Mouse (Mus musculus) right cerebral cortex, postnatal 36 days (tissue): ENCODE measurements around the gene Lingo4.

Source experiments
- DNase-seq, 2 experiments: peaks; one replicate each; pipeline ENCODE4 v3.0.0; 2022; ENCODE audit warnings: low spot score in 2 of 2, mixed read lengths in 1 of 2

Lingo4 gene

DNA sequence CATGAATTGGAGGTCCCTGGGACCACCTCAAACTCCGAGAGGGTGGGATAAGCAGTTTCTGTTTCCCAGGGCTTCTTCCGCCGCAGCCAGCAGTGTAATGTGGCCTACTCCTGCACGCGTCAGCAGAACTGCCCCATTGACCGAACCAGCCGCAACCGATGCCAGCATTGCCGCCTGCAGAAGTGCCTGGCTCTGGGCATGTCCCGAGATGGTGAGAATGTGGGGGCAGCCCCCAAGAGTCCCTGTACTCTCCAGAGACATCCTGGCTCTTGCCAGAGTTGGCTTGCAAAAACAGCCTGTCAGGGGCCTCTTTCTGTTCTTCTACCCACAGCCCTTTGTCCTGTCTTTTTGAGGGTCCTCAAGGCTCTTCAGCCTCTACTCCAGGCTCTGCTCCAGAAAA, 10.9 kb upstream of the Lingo4 start:
- DNase-seq, result no peak

DNA sequence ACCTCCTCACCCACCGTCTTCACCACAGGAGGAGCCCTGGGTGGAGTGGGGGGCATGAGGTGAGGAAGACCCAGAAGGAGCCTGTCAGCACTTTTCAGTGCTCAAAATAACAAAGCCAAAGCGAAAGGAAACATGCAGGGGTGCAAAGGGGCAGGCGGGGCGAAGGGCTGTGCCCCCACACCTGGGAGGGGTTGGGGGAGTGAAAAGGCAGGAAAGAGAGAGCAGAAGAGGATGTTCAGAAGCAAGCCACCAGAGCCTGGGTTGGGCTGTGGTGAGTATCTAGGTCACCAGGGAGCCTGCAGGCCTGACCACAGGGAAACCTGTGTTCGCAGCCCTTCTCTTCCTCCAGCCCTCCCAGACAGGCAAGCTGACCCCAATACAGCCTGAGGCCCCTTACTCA, 10.3 kb upstream of the Lingo4 start:
- no peak for DNase-seq

DNA sequence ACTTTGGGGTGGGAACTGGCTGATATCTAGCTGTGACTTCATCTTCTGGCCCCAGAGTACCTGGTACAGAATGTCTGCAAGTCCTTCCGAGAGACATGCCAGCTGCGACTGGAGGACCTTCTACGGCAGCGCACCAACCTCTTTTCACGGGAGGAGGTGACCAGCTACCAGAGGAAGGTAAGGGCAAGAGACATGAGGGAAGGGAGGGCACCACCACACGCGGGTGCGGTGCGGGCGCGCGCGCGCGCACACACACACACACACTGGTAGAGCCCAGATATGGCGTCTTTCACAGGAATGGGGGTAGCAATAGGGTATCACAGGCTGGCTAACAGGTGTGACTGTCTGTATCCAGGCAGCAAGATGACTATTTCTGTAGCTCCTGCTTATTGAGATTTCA, 8.9 kb upstream of the Lingo4 start:
- no peak for DNase-seq

DNA sequence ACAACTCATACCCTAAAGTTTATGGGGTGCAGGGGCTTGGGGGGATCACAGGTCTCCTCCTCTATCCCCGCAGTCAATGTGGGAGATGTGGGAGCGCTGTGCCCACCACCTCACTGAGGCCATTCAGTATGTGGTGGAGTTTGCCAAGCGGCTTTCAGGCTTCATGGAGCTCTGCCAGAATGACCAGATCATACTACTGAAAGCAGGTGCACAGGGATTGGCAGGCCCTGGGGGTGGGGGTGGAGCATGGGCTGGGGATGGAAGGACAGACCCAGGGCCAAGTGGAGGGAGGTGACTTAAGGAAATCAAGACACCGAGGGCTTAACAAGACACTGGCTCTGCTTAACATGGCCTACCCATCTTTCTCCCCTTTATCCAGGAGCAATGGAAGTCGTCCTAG, 7.3 kb upstream of the Lingo4 start:
- DNase-seq, result no peak

DNA sequence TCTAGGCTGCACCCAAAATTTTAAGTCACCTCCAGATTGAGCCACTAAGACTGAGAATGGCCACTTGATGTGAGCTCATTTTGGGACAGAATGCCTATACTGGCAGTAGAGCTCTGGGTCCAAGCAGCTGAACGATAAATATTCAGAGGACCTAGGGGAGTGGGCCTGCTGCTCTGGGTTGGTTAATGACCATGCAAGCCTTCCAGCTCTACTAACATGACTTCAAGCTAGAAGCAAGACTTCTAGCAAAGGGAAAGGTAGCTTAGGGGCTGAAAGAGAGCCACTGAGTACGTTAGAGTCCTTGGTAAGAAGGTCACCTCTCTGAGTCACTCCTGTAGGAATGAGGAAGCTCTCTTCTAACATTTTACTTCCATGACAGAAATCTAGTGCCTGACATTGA, 6.2 kb upstream of the Lingo4 start:
- DNase-seq, result no peak

DNA sequence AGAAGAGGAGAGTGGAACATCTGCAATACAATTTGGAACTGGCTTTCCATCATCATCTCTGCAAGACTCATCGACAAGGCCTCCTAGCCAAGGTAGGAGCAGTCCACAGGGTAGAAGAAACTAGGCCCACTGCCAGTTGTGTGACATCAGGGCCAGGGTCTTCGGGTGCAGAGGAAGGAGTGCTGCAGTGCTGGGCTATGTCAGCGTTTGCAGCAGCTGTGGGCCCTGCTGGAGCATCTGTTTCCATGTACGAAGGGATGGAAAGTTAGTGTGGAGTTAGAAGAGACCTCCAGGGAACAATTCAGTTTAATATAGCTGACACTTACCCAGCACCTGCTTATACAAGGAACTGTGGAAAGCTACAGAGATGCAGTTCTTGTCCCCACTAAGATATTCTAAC, 5.3 kb upstream of the Lingo4 start:
- no peak for DNase-seq

DNA sequence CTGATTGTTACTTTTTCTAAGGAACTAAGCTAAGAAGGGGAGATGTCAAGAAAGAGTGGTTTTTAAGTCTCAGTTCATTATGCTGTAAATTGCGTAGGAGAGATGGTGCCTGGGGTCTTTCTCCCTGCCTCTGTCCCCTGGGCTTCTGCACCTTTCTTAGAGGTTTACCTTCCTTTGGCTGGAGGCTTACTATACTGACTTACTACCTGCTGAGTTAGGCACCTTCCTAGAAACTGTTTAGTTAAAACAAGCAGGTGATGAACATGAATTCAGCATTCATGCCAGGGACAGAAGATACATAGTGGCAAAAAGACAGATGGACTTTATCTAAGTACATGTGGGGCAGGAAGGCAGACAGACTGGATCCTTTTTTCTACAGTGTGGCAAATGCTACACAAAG, 2.0 kb upstream of the Lingo4 start:
- no peak for DNase-seq

DNA sequence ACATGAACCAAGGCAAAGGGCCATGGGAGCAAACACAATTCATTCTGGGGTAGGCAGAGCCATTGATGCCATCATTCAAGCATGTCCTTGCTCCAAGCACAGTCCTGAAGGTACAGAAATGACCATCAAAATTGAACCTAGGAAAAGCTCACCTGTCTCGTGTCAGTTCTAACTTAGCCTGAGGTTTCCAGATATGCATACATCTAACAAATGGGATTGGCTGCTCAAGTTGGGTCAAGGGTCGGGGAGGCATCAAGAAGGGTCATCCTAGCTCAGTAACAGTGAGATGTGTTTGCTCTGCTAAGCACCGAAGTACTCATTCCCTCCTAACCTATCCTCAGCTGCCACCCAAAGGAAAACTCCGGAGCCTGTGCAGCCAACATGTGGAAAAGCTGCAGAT, 1.5 kb upstream of the Lingo4 start:
- no peak for DNase-seq

DNA sequence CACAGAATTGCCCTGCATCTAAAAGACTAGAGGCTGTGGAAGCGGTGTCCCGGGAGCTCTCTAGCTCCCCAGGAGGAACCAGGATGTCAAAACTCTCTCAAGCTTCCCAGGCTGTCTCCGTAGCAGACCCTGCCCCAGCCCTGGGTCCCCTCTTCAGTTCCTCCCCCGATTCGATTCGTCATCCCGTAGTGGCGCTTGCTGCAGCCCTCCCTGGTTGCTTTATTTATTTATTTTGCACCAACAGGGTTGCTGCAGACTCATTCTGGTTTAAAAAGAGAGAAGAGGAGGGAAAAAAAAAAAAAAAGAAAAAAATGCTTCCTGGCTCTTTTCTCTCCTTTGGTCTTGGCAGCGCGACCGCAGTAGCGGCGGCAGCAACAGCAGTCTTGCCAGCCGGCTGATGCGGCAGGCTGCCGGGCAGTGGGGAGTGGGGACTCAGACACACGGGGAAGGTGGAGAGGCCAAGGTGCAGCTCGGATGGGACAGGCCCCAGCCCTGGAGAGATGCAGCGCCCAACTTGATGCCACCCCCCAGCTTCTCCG, 695 bp downstream of the Lingo4 start:
- no peak for DNase-seq

DNA sequence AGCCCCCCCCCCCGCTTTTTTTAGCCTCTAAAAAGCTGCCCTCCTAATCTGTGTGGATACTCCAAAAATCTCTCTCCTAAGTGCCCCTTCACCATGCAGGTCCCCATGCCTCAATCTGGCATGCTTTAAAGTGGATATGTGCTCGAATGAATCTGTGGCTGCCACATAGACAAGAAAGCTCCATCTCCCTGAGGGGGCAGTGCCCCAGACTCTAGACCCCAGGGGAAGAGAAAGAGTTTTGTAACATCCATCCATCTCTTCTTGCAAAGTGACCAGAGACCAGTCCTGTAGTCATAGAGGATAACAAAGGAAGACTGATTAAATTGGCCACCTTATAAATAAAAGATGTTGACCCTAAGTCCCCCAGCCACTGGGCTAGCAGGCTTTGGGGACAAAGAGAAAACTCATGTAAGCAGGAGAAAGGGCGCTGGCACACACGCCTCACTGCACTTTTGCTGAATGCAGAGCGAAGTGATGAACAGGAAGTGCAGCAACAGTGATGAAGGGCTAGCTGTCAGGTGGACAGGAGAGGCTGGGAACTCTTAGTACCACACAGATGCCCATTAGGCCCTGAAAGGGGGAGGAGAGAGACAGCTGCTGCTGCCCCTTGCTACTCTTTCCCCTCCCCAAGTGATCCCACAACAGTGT, 1.5 kb downstream of the Lingo4 start:
- DNase-seq, result no peak

DNA sequence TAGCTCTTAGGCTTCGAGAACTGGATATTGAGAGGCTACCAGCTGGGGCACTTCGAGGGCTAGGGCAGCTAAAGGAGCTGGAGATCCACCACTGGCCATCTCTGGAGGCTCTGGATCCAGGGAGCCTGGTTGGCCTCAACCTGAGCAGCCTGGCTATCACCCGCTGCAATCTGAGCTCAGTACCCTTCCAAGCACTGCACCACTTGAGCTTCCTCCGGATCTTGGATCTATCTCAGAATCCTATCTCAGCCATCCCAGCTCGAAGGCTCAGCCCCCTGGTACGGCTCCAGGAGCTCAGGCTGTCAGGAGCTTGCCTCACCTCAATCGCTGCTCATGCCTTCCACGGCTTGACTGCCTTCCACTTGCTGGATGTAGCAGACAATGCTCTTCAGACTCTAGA, 4.1 kb downstream of the Lingo4 start:
- DNase-seq, result no peak

DNA sequence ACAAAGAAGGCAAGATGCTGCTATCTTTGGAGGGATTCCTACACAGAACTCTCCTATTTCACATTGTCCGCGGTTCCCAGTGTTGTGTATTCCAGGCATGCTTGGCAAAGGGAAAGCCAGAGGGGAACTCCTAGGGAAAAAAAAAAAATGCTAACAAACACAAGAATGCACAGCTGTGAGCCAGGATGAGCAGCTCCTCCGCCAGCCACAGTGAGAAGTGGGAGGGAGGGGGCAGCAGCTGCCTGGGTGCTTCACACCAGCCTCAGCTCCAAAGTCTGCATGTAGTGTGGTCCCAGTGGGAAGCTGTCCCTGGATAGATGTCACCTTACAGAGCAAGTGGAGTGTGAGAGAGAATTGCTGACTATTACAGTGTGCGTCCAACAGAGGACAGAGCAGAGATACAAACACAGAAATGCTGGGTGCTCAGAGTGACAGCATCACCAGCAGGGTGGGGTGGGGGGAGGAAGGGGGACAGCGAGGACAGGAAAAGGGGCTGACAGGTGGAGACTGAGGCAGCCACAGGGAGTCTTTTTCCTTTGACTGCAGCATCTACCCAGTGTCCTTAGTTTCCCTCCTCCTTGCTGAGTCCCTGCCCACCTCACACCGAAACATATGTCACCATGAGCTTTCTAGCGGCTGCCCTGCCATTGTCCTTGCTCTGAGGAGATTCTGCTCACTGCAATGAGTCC, 6.2 kb downstream of the Lingo4 start:
- DNase-seq, result peak; percentile 57 to 73

DNA sequence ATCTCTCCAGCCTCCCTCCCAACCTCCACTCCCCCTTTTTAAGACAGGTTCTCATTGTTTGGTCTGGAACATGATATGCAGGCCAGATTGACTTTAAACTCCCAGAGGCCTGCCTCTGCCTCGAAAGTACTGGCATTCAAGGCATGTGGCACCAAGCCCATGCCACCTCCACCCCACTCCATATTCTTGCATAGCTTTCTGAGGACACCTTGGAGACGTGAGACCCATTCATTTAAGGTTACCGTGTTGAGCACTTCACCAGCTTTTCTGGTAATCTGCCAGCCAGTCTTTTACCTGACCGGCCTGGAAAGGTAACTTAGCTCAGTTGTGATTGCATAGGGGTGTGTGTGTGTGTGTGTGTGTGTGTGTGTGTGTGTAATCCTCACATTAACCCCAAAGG, 7.2 kb downstream of the Lingo4 start:
- no peak for DNase-seq

DNA sequence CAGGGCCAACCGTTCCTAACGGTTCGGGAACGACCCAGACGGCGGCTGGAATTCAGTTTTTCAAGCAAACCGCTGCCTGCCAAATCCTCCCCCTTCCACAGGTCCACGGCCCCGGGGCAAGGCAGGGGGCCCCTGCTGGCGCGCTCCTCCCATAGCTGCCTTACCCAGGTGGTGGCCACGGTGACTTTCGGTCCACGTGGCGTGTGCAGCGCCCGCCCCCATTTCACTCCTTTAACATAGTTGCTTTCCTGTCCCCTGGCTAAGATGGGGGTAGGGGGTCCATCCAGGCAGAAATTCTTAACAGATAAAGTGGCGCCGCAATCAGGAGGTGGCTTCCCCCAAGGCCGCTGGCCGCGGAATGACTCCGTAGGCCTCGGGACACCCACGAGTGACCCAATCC, 14.2 kb downstream of the Lingo4 start:
- DNase-seq, result no peak

DNA sequence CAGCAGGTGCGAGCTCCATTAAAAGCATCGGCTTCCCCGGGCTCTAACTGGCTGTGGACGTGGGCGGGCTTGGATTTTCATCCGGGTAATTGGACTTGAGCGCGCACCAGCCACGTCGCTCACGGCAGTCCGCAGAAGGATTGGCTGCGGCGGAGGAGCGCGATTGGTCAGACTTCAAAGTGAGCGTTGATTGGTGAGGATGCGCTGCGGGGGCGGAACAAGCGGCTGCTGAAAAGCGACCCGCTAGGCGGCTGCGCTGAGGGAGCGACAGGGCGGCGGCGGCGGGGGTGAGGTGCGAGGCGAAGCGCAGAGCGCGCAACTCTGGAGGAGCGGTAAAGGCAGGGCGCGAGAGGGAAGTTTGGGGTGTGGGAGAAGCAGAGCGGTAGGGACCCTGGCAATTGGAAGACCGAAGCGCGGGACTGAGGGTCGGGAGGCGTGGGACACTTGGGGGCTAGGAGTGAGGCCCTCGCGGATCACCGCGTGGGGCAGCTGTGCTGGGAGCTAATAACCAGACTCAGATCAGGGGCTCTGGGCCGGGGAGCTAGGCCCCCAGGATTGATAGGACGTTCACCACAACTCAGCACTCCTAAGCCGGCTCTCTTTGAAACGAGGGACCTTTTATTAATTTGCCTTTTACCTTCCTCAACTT, 14.8 kb downstream of the Lingo4 start, which contains the start of gene Tdrkh:
TSS of gene Tdrkh (plus strand) at position 243 of the 649 bp plus-strand sequence.
- DNase-seq, result peak; percentile 98 to 99

DNA sequence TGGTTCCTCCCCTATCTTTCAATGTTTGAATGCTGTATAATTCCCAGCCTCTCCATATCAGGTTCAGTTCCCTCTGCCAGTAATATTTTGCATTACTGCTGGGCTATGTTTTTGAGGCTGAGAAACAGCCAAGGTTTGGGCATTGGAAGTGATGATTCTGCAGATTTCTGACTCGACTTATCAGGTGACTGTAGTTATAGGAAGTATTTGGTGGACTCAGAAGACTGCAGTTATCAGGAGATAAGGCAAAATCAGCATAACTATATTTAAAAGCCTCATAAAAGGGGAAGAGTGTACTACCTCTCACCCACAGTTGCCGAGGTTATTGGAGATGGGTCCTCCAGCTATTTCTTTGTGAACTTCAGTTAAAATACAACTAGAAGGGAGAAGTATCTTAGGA, 32.7 kb downstream of the Lingo4 start:
- no peak for DNase-seq

DNA sequence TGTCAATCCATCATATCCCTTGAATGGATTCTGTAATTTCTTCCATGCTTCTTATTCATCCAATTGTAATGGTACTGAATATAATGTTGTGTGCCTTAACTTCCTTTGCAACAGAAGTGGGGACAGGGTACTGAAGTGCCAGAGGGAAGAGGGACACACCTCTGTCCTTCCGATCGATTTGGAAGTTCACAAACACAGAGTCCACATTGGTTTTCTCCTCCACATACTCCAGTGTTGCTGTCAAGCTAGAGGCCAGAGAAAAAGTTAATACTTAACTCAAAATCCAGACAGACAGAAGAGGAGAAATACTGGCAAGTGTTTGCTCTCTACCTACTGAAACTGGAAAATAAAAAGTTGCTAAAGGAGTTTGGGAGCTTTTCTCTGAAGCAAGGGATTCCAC, 36.0 kb downstream of the Lingo4 start:
- no peak for DNase-seq

DNA sequence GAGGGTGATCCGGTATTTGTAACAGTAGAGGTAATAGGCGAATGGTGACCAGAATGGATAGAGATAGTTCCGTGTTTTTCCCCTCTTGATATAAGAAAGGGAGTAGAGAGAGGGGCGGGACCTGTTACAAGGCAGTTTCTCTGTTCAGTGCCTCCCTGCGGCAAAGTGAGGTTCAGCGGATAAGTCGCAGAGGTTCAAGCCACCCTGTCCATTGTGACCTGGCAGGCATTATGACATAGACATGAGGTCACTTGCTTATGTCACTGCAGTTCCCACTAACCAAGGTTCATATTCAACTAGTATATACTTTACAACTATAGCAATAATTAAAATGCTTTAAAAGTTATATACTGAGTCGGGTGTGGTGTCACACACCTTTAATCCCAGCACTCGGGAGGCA, 38.1 kb downstream of the Lingo4 start:
- DNase-seq, result no peak

DNA sequence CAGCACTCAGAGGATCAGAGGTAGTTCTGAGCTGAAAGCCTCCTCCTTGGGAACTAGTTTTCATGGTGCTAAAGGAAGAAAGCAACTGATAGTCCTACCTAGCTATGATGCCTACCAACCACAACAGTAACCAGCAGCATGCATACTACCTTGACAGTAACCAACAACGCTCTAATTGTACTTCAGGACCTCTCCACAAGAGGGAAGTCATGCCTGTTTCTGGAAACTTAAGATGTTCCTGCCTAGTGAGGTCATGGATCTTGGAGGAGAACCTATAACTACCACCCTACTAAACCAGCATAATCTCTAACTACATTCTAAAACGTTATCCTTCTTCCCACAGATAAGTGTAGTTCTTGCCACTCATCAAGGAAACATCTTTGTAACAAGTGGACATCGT, 42.9 kb downstream of the Lingo4 start:
- no peak for DNase-seq

DNA sequence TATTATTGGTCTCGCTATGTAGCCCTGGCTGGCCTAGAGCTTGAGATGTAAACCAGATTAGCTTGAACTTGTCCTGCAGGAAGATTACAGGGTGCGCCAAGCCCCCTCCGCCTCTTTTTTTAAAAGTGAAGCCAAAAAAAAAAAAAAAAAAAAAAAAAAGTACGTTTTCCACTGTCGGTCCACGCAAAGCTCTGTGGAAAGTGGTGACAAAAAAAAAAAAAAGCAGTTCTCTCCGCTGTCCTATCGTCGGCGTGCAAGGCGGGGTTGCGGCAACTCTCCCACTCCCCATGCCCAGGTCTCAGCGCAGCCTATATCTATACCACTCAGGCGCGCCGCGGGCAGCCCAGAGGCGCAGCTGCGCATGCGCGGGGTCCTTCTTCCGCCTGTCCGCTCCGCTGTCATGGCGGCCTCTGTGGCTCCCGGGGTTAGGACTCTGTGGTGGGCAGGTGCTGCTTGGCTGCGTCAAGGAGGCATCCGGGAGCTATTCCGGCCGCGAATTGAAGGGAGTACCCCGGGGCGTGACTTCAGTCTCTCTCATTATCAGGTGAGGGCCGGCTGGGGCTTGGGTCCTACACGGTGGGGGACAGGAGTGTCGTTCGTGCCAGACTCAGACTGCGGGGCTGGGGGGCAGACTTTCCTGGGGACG, 44.8 kb downstream of the Lingo4 start, which contains the start of gene Mrpl9:
TSS of gene Mrpl9 (plus strand) at position 368 of the 646 bp plus-strand sequence.
- peak; percentile 91 for DNase-seq

DNA sequence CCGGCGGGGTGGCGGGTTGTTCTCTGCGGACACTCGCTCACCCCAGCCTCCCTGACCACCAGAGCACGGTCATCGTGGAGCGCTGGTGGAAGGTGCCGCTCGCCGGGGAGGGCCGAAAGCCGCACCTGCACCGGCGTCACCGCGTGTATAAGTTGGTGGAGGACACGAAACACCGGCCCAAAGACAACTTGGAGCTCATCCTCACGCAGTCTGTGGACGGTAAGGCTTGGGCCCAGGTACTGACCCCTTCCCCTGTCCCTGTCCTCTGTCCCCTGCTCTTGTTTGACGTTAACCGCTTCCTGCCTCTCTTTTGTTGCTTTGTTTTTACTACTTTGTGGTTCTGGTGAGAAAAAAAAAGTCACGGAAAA, 45.3 kb downstream of the Lingo4 start, which contains the start of gene Oaz3:
TSS of gene Oaz3 (minus strand) at position 319 of the 368 bp plus-strand sequence.
- DNase-seq, result peak in 1 of 2 experiments; percentile 12

DNA sequence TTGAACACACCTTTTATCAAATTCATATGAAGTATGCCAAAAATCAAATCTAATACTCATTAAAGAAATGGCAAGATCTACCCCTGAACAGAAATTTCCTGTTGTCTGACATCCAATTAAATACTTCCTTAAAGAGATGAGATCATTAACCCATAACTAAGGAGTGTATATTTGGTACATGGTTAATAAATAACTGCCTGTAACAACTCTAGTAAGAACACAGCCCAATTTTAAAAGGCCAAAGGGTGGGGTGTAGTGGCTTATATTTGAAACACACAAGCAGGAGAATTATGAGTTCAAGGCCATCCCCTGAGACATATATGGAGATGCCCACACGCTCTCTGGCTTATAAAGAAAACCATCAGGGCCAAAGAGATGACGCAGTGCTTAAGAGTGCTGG, 51.1 kb downstream of the Lingo4 start:
- no peak for DNase-seq
